Mouse (Mus musculus) limb, embryonic 11.5 days (tissue): ENCODE data around the gene Gfpt2. TPM values are rescaled to one million over a fixed set of nuclear protein-coding genes. Genes with fewer than 3 reads are reported as not detected.
"Not testable (repeated sequence)": the region's sequence is repeated elsewhere in the genome, so short reads cannot be mapped to it uniquely, and the experiment has no call there.

ENCODE experiments used
- ATAC-seq: fragments of 200-750 bp; cut with Nextera tagmentation; 2 replicates; pipeline ENCODE4 v1.8.0; 2017; ENCODE audit warnings: low read depth; ENCODE audit not compliant: insufficient number of reproducible peaks, low FRiP score, low TSS enrichment
- DNase-seq: peaks from one replicate; pipeline ENCODE4 v3.0.0-alpha.2; 2015; ENCODE audit warnings: low spot score
- H3K27ac ChIP-seq: fragments of 300-500 bp; sonication (generic); replicated peaks from 2 replicates; pipeline ENCODE4 v1.5.1; 2014; ENCODE audit warnings: low read depth, mild to moderate bottlenecking, low read length
- H3K27me3 ChIP-seq: fragments of 300-500 bp; sonication (generic); 2 replicates; pipeline ENCODE4 v1.6.1; 2014; ENCODE audit warnings: mild to moderate bottlenecking, low read length, mixed read lengths; ENCODE audit not compliant: control insufficient read depth, insufficient read depth
- H3K36me3 ChIP-seq: fragments of 300-500 bp; sonication (generic); 2 replicates; pipeline ENCODE4 v1.6.1; 2014; ENCODE audit warnings: mild to moderate bottlenecking, low read length, moderate library complexity, mixed read lengths; ENCODE audit not compliant: control insufficient read depth, insufficient read depth
- H3K4me1 ChIP-seq: fragments of 300-500 bp; sonication (generic); 2 replicates; pipeline ENCODE4 v1.6.1; 2014; ENCODE audit warnings: low read length, mixed read lengths; ENCODE audit not compliant: control insufficient read depth, insufficient read depth
- H3K4me2 ChIP-seq: fragments of 300-500 bp; sonication (generic); 2 replicates; pipeline ENCODE4 v1.6.1; 2014; ENCODE audit warnings: low read depth, mild to moderate bottlenecking, moderate library complexity; ENCODE audit not compliant: severe bottlenecking
- H3K4me3 ChIP-seq: fragments of 300-500 bp; sonication (generic); 2 replicates; pipeline ENCODE4 v1.5.1; 2014; ENCODE audit warnings: low read depth, low read length
- H3K9ac ChIP-seq: fragments of 300-500 bp; sonication (generic); 2 replicates; pipeline ENCODE4 v1.6.1; 2014; ENCODE audit warnings: mild to moderate bottlenecking, low read length
- H3K9me3 ChIP-seq: fragments of 300-500 bp; sonication (generic); 2 replicates; pipeline ENCODE4 v1.6.1; 2016; ENCODE audit warnings: low read length; ENCODE audit not compliant: control insufficient read depth
- WGBS: fragments of 180-500 bp; shearing (Covaris S2); extraction: QIAGEN DNeasy Blood & Tissue Kit; methylation state at CpG from one replicate; pipeline ENCODE4 v1.1.7; 2014; 5-methylcytosine and 5-hydroxymethylcytosine counted together
- polyA plus RNA-seq: library from polyadenylated mRNA; unstranded; fragments of >200 nt; fragmentation: Nextera tagmentation; extraction: Ambion mirVana; gene quantifications from 2 replicates; pipeline ENCODE4 v1.2.1, GENCODE M21; 2014

Gene Gfpt2
- polyA plus RNA-seq, 1 experiment from 2014 or later = 36.3 TPM

GRCm38 (mm10) chr11:49764023-49764422 is 30.0 kb upstream of the Gfpt2 start:
- WGBS = 52% methylated on average over 4 of the region's 4 CpGs
- Histone ChIP-seq H3K27me3 (no peaks in the 10 kb centered on the region), H3K9ac (peak overlapping the region; percentile 22; the same call in 1 of the 2 replicates), H3K27ac (peak overlapping the region; percentile 90), H3K9me3 (no peaks in the 10 kb centered on the region), H3K4me3 (no peak overlapping the region), H3K36me3 (no peaks in the 10 kb centered on the region), H3K4me2 (peak overlapping the region; percentile 10; the same call in 1 of the 2 replicates), H3K4me1 (peaks cover 19% of the 10 kb centered on the region)
- peak; percentile 16; the same call in 1 of the 2 replicates for ATAC-seq
- DNase-seq = no peak

DNA sequence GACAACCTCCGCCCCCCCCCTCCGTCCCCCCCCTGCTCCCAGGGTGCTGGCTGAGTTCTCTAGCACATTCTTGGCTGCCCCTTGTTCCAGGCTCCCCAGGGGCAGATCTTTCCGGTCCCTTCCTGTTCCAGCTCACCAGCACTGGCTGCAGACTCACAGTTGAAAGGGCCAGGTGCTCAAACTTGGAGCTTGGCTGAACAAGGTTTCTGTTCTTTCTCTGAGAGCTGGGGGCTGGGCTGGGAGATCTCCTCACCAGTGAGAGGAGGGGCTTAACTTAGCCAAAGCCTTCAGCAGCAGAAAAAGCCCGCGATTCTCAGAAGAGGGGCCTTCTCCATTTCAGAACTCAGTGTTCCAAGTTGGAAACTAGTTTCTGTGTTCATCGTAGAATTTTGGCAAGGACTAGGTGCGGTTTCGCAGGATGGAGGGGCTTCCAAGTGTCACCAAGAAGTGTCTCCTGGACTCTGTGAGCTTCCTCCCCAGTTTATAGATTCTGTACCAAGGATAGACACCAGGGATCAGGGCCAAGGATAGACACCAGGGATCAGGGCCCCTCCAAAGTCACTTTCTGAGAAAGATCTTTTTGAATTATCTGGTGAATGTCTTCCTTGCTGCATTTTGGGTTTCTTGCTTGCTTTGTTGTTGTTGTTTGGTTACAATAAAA is 29.2 kb upstream of the Gfpt2 start:
- Histone ChIP-seq H3K4me1 (peaks cover 19% of the 10 kb centered on the region), H3K9me3 (no peaks in the 10 kb centered on the region), H3K27ac (peak overlapping the region; percentile 90), H3K4me2 (0 out of 2 replicates have a peak overlapping the region, but pooled peaks have one; percentile 10), H3K4me3 (no peak overlapping the region), H3K36me3 (no peaks in the 10 kb centered on the region), H3K9ac (peak overlapping the region; percentile 22; the same call in 1 of the 2 replicates), H3K27me3 (no peaks in the 10 kb centered on the region)
- DNase-seq = peak; percentile 86
- ATAC-seq = peak; percentile 90
- 25% methylated on average over 8 of the region's 8 CpGs for WGBS

DNA sequence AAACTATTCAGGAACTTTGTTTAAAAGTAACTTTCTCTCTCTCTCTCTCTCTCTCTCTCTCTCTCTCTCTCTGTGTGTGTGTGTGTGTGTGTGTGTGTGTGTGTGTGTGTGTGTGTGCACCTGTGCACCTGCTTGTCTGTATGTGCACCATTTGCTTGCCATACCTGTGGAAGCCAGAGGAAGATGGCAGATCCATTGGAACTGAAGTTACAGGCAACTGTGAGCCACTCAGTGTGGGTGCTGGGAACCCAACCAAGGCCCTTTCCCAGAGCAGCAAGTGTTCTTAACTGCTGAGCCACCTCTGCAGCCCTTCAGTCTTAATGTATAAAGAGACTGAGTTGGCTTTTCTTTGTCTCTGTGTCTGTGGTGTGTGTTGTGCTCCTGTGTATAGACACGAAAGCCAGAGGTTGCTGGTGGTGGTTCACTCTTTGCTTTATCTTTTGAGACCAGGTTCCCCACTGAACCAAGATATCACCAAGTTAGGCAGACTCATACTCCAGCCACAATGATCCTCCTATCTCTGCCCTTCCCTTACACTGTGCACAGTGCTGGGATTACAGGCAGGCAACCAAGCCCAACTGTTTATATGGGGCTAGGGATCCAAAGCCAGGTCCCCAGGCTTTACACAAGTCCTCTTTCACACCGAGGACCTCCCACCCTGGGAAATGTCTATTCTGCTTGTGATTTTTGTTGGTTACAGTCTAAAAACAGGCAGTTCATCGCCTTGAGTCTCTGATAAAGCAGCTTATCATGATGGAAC is 28.4 kb upstream of the Gfpt2 start:
- no peak overlapping the region for H3K4me2 ChIP-seq
- ATAC-seq = no peak
- WGBS = 82% methylated on average over 3 of the region's 3 CpGs

GRCm38 (mm10) chr11:49766137-49766411 is 27.9 kb upstream of the Gfpt2 start:
- ATAC-seq (no peak), DNase-seq (no peak)
- 89% methylated on average over 2 of the region's 2 CpGs for WGBS
- H3K9ac ChIP-seq = no peak overlapping the region
- H3K27ac ChIP-seq = no peak overlapping the region
- no peaks in the 10 kb centered on the region for H3K9me3 ChIP-seq
- no peaks in the 10 kb centered on the region for H3K36me3 ChIP-seq
- peaks cover 19% of the 10 kb centered on the region for H3K4me1 ChIP-seq
- no peaks in the 10 kb centered on the region for H3K27me3 ChIP-seq
- no peak overlapping the region for H3K4me2 ChIP-seq
- H3K4me3 ChIP-seq = no peak overlapping the region

More for the DNA sequence above, 28.4 kb upstream of the Gfpt2 start:
- Histone ChIP-seq H3K9ac (no peak overlapping the region), H3K36me3 (no peaks in the 10 kb centered on the region), H3K4me3 (no peak overlapping the region), H3K9me3 (no peaks in the 10 kb centered on the region), H3K27ac (0 out of 2 replicates have a peak overlapping the region, but pooled peaks have one; percentile 8), H3K4me1 (peaks cover 19% of the 10 kb centered on the region), H3K27me3 (no peaks in the 10 kb centered on the region)
- no peak for DNase-seq

DNA sequence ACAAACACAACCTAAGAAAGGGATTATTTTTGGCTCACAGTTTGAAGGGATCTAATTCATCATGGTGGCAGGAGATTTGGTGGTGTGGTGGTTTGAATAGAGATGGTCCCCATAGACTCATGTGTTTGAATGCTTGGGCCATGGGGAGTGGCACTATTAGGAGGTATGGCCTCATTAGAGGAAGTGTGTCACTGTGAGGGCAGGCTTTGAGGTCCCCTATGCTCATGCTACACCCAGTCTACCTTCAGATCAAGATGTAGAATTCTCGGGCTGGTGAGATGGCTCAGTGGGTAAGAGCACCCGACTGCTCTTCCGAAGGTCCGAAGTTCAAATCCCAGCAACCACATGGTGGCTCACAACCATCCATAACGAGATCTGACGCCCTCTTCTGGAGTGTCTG is 26.5 kb upstream of the Gfpt2 start:
- not testable (repeated sequence) for H3K4me2 ChIP-seq, DNase-seq, H3K36me3 ChIP-seq, H3K9ac ChIP-seq, H3K27ac ChIP-seq, H3K27me3 ChIP-seq, H3K9me3 ChIP-seq, H3K4me3 ChIP-seq, ATAC-seq
- peaks cover 19% of the 10 kb centered on the region for H3K4me1 ChIP-seq
- 91% methylated on average over 4 of the region's 6 CpGs for WGBS

GRCm38 (mm10) chr11:49768781-49769180 is 25.2 kb upstream of the Gfpt2 start:
- 89% methylated on average over 5 of the region's 5 CpGs for WGBS

DNA sequence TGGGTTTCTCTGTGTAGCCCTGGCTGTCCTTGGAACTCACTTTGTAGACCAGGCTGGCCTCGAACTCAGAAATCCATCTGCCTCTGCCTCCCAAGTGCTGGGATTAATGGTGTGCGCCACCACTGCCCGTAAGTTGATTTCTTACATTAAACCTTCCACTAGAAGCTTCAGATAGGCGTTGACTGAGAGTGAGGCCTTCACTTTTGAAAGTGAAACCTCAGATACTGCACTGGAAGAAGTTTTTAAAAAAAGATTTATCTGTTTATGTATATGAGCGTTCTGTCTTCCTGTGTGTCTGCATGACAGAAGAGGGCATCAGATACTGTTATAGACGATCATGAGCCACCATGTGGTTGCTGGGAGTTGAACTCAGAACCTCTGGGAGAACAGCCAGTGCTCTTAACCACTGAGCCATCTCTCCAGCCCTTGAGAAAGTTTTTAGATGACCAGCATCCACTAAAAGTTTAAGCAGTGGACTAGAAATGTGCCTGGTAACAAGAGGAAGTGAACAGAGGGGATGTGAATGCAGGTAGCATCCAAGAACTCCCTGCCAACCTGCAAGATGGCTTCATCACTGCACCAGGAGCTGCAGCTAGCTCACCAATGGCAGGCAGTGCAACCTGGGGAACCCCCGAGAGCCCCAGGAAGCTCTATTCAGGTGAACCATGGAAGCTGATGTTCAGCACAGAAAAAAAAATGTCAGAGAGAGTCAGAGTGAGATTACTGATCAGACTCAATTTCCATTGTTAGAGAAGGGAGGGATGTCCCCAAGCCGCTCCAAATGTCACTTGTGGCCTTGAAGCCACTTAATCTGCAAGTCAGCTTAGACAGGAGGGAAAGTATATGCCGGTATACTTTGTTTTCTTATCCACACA is 23.1 kb upstream of the Gfpt2 start:
- no peaks in the 10 kb centered on the region for H3K9me3 ChIP-seq
- H3K36me3 ChIP-seq = no peaks in the 10 kb centered on the region
- no peak overlapping the region for H3K27ac ChIP-seq
- H3K4me2 ChIP-seq = no peak overlapping the region
- no peak for DNase-seq
- H3K9ac ChIP-seq = no peak overlapping the region
- H3K4me3 ChIP-seq = no peak overlapping the region
- no peaks in the 10 kb centered on the region for H3K4me1 ChIP-seq
- H3K27me3 ChIP-seq = no peaks in the 10 kb centered on the region
- 91% methylated on average over 9 of the region's 9 CpGs for WGBS
- ATAC-seq = no peak

More at GRCm38 (mm10) chr11:49768781-49769180, 25.2 kb upstream of the Gfpt2 start:
- no peak for DNase-seq
- H3K27ac ChIP-seq = no peak overlapping the region
- peaks cover 10% of the 10 kb centered on the region for H3K4me1 ChIP-seq
- no peak overlapping the region for H3K4me3 ChIP-seq
- no peak overlapping the region for H3K9ac ChIP-seq
- no peak for ATAC-seq
- no peaks in the 10 kb centered on the region for H3K36me3 ChIP-seq
- no peak overlapping the region for H3K4me2 ChIP-seq
- no peaks in the 10 kb centered on the region for H3K9me3 ChIP-seq
- H3K27me3 ChIP-seq = no peaks in the 10 kb centered on the region

DNA sequence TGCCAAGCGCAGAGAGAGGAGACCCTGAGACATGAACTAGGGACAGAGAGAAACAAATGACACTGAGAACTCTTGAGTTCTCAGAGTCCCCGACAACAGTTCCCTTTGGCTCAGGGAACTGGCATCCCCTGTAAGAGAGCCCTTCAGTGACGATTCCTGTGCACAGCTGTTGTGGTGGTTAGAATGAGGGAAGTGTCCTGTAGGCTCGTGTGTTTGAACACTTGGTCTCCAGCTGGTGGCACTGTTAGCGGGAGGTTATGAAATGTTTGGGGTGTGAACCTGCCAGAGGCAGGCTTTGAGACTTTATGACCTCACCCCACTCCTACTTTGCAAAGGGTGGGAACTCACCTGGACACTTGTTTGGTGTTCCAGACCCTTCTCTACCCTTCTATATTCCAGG is 21.7 kb upstream of the Gfpt2 start:
- no peak overlapping the region for H3K9ac ChIP-seq
- H3K4me2 ChIP-seq = no peak overlapping the region
- no peak overlapping the region for H3K27ac ChIP-seq
- no peaks in the 10 kb centered on the region for H3K27me3 ChIP-seq
- no peak overlapping the region for H3K4me3 ChIP-seq
- DNase-seq (no peak), ATAC-seq (no peak)
- no peaks in the 10 kb centered on the region for H3K36me3 ChIP-seq
- H3K4me1 ChIP-seq = no peaks in the 10 kb centered on the region
- no peaks in the 10 kb centered on the region for H3K9me3 ChIP-seq
- WGBS = 57% methylated on average over 5 of the region's 5 CpGs
